Mouse (Mus musculus) cerebellum, postnatal 14 days (tissue): ENCODE measurements around the gene Bcl2l11.
"Not testable (repeated sequence)": the region's sequence is repeated elsewhere in the genome, so short reads cannot be mapped to it uniquely, and the experiment has no call there.

ENCODE experiments used
- DNase-seq, 2 experiments: peaks; one replicate each; pipeline ENCODE4 v3.0.0; 2021; ENCODE audit warnings: mixed read lengths in 2 of 2

Bcl2l11 gene

DNA sequence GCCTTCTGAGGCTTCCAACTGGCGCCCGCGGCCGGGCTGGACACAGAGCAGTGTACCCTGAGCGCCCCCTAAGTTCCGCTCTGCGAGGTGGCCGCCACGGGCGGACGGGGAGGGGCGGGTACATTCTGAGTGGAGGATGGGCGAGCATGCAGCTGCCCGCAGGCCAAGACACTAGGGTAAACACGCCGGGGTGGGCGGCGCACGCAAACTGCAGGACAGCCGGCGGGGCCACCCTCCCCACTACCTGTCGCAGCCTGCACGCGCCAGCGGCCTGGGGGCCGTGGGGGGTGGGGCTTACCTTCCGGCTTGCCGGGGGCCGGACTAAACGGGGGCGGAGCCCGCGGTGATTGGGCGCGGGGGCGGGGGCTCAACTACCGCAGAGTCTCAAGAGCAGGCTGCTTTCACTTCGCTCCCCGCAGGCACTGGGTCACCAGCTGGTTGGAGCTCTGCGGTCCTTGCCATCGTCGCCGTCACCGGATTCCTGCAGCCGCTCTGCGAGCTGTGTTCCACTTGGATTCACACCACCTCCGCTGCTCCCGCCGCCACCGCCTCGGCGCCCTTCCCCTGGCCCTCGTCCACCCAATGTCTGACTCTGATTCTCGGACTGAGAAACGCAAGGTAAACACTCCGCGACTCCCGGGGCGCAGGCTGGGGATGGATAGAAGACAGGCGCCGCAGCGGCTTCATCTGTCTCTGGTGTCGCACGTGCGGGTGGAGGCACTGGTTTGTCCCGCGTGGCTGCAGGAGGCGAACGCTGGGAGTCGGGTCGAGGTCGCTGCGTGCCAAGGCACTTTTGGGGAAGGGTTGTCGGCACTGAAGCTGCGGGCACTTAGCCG lies at the start of gene Bcl2l11:
Bcl2l11 (plus strand) TSS at position 404 of the 836 bp plus-strand sequence.
- DNase-seq = peak; percentile 96 to 98

DNA sequence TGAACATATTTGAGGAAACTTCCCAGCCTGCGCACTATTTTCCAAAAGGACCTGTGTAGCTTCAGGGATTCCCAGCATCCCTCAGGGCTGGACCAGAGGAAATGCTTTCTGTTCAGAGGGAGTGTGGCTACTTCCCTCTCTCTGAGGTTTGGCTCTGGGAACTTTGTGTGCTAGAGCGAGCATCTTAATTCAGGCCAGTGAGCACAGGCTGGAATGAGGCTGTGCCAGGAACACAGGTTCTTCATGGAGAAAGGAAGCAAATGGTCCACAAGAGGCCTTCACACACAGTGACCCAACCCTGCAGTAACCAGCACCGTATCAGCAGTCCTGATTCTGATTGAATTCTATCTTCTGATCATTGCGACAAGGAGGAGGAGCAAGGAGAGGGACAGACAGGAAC lies 48.9 kb upstream of the Bcl2l11 start:
- peak; percentile 59 to 73 for DNase-seq

DNA sequence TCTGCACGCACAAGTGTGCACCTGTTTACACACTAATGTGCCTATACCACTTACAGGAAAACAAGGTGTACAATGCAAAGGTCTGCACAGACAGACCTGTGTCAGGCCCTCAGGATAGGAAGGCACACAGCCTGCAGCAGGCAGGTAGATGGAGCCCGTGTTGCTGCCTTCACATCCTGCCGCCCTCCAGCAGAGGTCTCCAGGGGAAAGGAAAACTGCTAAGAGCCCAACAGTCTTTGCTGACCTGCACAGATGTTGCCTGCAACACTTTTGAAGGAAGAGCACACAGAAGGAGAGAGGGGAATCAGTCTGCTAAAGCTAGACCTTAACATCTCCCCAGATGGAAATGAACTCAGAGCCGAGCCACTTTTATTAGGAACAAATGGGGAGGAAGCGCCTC lies 47.0 kb upstream of the Bcl2l11 start:
- DNase-seq = peak in 1 of 2 experiments; percentile 30

DNA sequence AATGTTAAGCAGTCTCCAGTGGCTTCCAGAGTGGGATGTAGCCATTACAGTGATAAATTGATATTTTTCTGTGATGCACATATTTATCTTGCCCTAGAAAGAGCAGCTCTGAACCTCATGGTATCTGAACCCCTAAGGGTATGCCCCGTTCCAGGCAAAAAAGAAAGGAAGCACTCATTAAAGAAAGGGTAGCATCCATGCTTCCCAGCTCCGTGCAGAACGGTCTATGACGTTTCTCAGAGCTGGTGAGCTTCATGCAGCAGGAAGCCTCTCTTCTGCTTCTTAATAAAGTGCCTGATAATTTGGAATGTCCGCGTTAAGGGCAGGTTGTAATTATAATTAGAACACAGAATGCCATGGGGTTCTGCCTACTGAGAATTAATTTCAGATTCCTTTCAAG lies 46.5 kb upstream of the Bcl2l11 start:
- DNase-seq = no peak

DNA sequence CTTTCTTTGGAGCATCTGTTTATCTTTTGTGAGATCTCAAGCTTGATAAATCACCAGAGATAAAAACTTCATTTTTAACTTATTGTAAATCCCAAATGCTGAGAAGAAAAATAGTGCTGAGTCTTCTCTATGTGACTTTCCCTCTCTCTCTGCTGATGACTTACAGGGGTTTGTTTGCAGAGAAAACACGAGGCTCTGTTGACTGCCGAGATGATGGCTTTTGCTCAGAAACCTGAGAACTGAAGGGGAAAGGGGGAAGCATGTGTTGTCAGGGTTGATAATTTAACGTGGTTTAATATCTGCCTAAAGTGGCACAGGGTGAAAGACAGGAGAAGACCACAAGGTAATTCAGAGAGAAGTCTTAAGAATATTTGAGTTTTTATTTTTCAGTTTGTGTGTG lies 42.0 kb upstream of the Bcl2l11 start:
- DNase-seq = no peak

DNA sequence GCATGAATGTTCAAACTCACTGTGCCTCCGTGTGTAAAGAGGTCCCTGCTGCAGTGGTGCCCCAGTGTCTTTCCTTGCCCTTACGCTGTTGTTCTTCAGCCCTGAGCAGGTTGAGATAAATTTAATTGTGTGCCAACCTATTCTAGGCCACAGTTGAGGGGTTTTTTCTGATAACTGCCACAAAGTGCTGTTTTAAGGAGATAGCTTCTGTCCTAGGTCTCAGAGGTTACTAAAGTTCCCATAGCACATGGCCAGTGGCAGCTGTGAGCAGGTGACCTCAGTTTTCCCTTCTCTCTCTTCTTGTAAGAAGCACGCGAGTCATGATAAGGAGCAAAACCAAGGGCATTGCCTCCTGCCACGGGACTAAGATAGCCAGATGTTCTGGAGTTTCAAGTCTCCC lies 41.2 kb upstream of the Bcl2l11 start:
- DNase-seq = no peak

DNA sequence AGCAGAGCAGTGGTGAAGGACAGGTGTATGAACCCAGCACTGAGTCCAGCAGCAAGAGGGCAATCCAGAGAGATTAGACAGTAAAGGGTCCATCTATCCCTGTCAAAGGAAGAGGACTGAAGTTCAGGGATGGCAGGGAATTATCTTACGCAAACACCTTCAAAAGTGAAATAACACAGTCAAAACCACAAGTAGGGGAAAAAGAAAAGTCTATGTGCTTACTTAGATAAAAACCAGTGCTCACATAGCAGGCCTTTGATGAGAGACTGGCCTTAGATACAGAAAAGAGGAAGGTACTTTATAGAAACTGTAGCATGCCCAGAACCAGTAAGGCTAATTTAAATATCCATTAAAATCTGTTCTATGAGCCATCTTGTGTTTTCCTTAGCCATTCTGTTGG lies 40.4 kb upstream of the Bcl2l11 start:
- DNase-seq = no peak

DNA sequence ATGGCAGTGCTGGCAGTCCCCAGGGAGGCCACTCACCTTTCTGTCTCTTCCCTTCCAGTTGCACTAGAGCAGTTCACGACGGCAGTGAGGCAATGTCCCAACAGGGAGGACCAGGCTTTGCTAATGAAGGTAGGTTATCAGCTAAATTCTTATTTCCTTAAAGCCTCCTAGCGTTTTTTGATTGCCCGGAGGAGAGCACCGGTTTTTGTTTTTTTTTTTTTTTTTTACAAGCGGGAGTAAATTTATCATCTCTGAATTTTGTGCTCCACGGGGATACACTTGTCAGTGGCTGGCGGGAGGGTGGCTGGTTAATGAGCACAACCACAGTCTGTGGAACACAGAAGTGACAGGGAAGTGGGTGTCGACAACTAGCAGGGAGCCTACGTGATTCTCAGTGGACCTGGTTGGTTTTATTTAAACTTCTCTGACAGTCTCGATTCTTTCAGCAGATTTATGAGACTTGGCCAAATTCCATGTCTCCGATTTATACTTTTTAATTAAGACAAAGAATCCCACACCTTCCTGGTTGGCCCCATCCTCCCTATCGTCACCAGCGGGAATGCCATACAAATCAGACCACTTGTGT lies 39.4 kb upstream of the Bcl2l11 start:
- no peak for DNase-seq

DNA sequence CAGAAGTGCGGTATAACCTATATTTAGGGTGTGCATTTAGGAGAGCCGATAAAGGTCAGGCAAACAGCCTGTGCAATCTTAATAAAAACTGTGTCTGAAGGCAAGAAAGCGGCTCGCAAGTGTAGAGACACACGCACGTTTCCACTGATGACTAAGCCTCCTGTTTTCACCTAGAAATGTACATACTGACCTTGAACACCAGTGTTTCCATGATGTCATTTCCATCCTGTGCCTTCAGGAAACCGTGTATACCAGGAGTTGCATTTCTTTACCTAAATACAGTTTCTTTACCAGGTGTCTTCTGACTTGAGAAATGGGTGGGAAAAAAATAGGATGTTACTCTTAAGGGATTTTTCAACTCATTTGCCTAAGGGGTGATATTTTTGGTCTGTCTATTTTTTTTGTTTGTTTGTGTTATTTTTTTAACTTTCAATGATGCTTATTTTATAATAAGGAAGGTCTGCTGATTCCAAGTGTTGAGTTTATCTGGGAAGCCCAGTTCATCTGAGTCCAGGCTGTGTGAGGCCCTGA lies 38.8 kb upstream of the Bcl2l11 start:
- no peak for DNase-seq

DNA sequence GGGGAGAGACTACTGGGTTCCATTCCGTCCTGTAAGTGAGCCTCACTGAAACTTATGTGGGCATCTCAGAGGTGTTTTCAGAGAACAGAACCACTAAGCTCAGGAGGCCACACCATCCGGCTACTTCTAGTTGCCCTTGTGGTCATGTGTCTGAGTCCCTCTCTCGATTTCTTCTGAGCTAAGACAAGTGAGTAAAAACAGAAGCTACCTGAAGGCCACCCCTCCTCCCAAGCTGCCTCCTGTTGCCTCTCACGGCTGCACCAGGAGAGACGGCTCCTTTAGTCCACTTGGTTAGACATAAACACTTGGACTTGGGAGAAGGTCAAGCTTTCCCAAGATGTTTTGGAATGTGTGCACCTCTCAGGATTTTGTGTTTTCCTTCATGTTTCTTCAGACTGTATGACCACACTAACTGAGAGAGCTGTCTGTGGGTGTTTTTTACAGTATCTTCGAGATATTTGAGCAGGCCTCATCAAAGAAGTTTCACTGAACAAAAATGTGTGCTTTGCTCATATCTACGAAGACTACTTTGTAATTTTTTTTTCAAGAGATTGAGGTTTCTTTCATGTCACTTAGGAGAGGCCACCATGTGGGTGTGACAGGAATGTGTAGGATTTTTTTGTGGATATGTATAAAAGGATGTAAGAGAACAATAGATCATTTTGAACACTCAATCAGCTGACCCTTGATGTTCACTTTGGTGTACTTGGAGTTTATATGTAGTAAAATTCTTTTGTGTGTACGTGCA lies 37.9 kb upstream of the Bcl2l11 start:
- DNase-seq = no peak

DNA sequence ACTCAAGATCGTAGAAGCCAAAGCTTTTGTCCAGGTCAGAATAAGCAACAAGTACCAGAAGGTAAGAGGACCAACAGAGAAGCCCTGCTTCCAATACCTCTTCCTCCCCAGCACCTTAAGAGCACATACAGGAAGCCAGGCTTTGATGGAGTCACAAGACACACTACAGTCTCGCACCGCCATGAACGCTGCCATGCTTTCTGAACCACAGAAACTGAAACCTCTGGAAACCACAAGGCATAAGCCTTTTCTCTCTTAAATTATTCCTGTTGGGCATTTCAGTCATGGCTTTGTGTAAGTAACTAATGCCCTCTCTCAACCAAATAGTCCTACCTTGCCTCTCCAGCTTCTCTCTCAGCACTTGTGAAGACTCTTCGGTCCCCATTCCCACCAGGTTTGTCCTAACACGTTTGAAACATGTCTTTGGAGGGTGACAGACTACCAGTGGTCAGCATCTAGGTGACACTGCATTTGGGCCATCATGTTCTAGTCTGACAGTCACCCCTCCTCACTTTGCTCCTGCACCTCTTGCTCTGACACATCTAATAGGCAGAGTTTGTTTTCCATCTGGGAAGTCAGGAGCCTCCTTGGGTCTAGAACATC lies 35.5 kb upstream of the Bcl2l11 start:
- no peak for DNase-seq

DNA sequence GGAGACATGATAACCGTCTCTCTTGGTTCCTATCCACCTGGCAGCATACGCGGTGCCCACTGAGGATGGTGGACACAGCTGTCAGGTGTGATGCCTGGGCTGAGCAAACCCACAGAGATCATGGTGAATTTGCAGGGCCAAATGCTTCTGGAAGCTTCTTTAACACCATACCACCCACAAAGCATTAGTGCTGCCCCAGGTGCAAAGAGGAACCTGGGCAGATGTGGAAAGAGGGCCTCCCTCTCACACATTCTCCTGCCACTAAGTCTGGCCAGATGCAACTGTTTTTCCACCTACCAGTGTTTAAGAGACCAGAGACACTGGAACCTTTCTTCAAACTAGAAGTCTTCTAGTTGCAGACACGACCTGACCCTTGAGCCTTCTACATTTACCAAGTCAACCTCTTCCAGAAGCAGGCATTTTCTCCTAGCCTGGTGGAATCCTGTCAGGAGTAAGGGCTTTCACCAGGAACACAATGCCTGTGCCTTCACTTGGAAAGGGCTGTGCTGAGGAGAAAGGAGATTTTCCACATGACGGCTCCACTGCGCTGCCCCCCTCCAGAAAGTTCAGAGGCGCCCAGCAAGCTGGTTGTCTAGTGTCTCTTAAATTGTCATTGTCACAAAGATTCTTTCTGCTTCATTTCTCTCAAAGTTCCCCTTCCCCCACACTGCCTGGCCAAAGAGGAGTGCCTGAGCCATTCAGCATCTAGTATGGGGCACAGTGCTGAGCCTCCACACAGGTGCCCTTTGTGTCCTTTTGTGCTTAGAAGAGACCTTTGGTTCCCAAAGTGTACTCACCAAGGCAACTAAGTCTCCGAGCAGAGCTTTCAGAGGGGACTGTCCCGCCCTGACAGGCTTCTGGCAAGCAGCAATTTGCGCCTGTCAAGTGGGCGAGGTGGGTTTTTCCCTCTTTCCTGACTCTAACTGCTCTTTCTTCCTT lies 34.1 kb upstream of the Bcl2l11 start:
- DNase-seq = no peak

DNA sequence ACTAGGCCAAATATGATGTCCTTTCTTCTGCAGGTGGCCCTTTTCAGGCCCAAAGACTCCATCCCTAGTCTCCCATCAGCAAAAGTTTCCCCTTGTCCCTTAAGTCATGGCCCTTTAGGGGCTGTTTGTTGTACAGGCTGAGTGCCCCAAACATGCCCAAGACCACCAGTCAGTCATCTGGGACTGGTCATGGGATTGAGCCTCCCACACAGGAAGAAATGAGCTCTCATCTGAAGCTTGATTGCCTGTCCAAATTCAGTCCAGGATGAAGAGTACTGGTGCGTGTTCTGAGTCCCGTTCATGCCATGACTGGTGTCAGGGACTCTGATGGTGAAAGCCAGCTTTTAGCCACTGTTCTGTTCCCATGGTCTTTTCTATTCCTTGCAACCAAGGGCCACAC lies 33.4 kb upstream of the Bcl2l11 start:
- no peak for DNase-seq

DNA sequence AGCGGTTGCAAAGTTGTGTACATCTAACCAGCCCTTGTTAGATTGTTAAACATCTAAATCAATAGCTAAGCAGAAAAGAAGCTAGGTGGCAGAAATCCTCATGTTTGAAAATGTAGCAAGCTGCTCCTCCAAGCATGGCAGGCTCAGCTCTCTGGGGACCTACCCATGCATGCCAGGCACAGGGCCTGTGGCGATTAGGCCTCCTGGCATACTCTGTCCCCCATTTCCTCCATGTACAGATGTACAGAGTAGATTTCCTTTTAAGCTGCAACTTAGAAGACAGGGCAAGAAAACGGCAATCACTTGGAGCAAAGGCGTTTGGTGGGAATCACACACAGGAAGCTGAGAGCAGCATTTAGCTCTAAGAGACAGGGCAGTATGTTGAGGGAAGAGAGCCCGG lies 31.6 kb upstream of the Bcl2l11 start:
- no peak for DNase-seq

DNA sequence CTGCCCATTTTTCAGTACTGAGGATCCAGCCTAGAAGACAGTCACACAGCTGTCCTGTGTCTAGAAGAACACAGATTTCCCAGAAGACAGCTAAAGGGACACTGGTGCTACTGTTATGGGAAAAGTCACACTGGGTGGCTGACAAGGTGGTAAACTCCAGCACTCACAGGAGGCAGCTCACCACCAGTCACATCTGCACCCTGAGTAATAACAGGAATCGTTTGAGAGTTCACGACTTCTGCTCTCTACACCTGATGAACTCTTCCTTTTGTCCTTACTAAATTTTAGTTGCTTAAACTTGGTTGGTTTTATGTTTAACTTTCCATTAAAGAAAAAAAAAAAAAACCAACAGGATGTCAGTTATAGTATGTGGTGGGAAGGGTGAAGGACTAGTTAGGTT lies 31.2 kb upstream of the Bcl2l11 start:
- no peak for DNase-seq

DNA sequence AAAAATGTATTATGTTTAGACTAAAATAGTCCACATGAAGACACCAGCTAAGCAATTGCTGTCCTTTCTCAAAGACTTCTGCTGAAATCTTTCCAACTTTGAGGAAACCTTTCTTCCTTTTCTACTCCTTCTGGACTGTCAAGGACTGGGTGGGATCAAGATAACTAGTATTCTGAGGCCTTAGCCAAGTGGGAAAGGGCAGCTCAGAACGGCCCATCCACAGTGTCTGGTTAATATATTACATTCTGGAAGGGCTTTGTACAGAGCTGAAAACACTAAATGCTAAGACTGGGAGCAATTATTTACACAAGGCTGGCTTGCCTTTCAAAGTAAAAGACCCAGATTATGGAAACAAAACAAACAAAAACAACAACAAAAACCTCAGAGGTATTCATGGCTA lies 30.6 kb upstream of the Bcl2l11 start:
- no peak for DNase-seq

DNA sequence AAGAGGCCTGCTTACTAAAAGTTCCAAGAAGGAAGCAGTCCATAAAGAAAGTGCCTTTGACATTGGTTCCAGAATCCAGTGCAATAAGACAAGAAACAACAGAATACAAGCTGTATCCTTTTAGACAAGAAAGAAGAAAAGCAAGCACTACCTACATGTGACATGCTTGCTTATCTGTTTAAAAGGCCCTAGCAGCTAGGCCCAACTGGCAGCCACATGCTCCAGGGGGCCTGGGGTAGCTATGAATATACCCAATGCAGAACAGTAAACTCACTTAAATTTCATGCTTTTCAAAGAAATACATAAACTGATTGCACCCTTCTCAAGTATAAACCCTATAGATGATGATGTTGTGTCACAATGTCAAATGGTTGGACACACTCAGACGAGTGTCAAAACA lies 29.8 kb upstream of the Bcl2l11 start:
- DNase-seq = no peak

DNA sequence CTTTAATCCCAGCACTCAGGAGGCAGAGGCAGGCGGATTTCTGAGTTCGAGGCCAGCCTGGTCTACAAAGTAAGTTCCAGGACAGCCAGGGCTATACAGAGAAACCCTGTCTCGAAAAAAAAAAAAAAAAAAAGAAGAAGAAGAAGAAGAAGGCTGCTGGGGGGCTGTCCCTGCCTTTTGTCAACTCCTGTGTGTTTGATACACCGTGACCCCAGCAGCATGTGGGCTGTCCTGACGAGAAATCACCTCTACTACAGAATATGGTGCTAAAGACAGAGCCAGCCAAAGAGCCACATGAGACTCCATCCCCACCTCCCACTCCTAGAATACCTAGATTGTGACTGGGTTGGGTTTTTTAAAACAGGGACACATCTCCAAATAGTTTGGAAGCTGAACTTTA lies 27.7 kb upstream of the Bcl2l11 start:
- not testable (repeated sequence) for DNase-seq

DNA sequence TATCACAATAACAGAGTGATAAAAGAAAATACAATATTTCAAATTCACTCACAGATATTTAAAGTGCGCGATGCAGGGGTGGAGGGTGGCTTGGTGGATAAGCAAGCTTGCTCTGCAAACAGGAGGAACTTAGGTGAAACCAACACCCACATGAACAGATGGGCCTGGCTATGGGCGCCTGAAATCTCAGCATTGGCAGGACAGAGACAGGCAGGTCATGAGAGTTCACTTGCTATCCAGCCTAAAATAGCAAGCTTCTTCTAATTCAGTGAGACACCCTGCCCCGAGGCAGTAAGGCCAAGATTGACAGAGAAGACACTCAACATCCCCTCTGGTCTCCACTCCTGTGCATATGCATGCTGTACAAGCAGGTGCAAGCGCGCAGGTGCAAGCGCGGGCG lies 23.8 kb upstream of the Bcl2l11 start:
- peak; percentile 55 to 73 for DNase-seq

DNA sequence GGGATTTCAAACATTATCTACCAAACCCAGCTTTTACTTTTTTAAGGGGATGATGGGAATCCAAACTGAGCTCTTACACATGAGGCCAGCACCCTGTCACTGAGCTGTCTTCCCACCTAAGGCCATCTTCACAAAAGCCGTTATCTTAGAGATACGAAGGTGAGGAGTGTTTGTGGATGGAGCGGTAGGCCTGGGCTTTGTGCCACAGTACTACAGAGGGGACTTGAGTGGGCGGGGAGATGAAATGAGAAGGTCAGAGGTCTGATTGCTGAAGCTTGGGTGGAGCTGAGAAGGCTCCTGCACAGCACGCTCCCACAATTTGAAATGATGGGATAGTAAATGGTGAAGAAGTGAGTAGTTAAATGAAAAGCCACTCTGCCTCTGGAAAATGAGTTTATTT lies 21.0 kb upstream of the Bcl2l11 start:
- no peak for DNase-seq

DNA sequence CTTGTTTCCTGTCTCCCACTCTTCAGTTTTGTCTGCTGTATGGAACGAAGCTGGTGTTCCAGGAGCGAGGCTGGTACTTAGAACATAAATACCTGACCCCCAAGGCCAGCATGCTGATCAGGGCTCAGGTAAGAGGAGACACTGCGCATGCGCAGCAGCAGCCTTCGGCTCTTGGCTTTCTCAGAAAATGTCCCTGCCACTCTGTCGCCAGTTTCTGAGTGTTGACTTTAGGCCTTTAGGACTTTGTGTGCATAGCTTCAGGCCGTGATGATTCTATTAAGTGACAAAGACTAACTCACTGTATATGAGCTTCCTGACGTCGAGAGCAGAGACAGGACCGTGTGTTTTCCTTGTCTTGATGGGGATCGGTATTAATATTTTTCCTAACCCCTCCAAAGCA lies 20.2 kb upstream of the Bcl2l11 start:
- DNase-seq = no peak

DNA sequence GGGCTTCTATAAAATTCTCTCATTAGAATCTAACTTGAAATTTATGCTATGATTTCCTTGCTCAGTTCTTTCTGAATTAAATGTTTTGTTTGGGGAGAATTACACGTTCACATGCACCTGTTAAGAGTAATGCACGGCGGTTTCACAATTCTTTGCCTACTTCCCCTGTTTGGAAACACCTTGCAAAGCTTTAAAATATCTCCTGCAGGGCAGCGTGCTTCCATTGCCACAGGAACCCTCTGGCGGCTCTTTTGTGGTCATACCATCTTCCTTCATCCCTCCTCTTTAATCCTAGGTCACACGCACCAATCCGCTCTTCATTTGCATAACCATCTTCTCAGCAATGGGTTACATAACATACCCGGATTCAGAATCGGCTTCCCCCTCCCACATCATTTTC lies 14.3 kb upstream of the Bcl2l11 start:
- DNase-seq = no peak
